Mouse (Mus musculus): Measurements from ENCODE around the gene Osgin1. TPM values are rescaled to one million over a fixed set of nuclear protein-coding genes. Genes with fewer than 3 reads are reported as not detected.

The Osgin1 gene
- 0.47 and 0.66 TPM in 2 replicates for polyA plus RNA-seq (2014; fragmentation: Nextera tagmentation; extraction: Ambion mirVana)

DNA sequence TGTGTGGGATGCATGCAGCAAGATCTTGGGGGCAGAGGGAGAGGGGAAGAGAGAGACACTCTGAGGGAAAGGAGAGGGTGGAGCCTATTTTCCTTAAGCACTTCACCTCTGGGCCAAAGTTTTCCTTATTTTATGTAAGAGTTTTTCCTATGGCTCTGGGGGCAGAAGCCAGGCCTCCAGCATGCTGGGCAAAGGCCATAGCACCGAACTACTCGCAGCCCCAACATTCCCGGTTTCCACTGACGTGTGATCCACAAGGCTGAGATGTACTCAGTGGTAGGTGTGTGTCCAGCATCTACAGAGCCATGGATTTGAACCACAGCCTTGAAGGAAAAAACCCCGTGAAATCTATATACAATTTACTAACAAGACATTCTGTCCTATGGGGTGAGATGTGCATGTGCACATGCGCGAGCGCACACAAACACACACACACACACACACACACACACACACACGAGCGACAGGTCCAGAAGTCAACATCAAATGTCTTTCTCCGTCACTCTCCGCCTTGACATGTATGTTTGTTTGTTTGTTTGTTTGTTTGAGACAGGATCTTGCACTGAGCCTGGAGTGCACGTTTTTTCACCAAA lies at the start of gene Osgin1:
Gene Osgin1 (plus strand): TSS at position 543 of the 593 bp plus-strand sequence.
- H3K27me3 ChIP-seq (ENCODE audit: control insufficient read depth, insufficient read depth, low read length): no peaks in the 10 kb centered on the region
- 87% methylated on average over 13 of the region's 13 CpGs for WGBS
- no peaks in the 10 kb centered on the region for H3K36me3 ChIP-seq (ENCODE audit: control insufficient read depth, insufficient read depth, low read length)
- no peak within 1 kb of the TSS for H3K4me3 ChIP-seq (ENCODE audit: control insufficient read depth in 1 of 2, insufficient read depth in 1 of 2, low read depth in 1 of 2, low read length in 2 of 2)
- H3K4me2 ChIP-seq (ENCODE audit: low read length): no peak within 1 kb of the TSS
- H3K9me3 ChIP-seq (ENCODE audit: control insufficient read depth, low read length): no peaks in the 10 kb centered on the region
- no peak within 1 kb of the TSS for H3K27ac ChIP-seq (replicated peaks in 1 of 2; ENCODE audit: control insufficient read depth in 1 of 2, insufficient read depth in 1 of 2, low read depth in 2 of 2, low read length in 2 of 2)
- H3K9ac ChIP-seq (ENCODE audit: low read length): no peak within 1 kb of the TSS
- no peak for ATAC-seq (ENCODE audit: insufficient number of reproducible peaks, insufficient read depth, low FRiP score, low read depth)
- peaks cover 8 to 10% of the 10 kb centered on the region in 2 experiments for H3K4me1 ChIP-seq (ENCODE audit: control insufficient read depth in 2 of 2, insufficient read depth in 2 of 2, low read length in 2 of 2)

DNA sequence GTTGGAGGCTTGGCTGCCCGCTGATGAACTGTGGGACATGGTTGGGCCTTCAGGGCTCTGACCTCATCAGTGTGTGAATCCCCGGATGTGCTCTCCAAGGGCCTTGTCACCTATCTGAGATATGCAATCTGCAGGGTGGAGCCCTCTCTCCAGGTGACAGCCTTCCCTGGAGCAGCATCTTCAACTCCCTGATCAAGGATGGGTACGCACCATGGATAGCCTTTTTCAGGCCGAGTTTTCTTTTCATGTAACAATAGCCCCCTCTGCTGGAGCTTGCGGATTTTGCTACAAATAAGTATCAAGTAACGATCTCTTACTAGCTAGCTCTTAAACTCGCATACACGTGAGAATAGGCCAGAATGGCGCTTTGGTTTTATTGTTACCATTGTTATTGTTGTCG lies 49.4 kb upstream of the Osgin1 start:
- no peak for ATAC-seq (ENCODE audit: insufficient number of reproducible peaks, insufficient read depth, low FRiP score, low read depth)
- H3K27me3 ChIP-seq (ENCODE audit: control insufficient read depth, insufficient read depth, low read length): no peaks in the 10 kb centered on the region
- H3K4me2 ChIP-seq (ENCODE audit: low read length): no peak overlapping the region
- no peak overlapping the region for H3K9ac ChIP-seq (ENCODE audit: low read length)
- no peaks in the 10 kb centered on the region for H3K9me3 ChIP-seq (ENCODE audit: control insufficient read depth, low read length)
- WGBS: 17% methylated on average over 10 of the region's 10 CpGs
- H3K36me3 ChIP-seq (ENCODE audit: control insufficient read depth, insufficient read depth, low read length): no peaks in the 10 kb centered on the region
- H3K4me3 ChIP-seq (ENCODE audit: control insufficient read depth in 1 of 2, insufficient read depth in 1 of 2, low read depth in 1 of 2, low read length in 2 of 2): no peak overlapping the region
- no peaks in the 10 kb centered on the region for H3K4me1 ChIP-seq (ENCODE audit: control insufficient read depth in 2 of 2, insufficient read depth in 2 of 2, low read length in 2 of 2)
- H3K27ac ChIP-seq (replicated peaks in 1 of 2; ENCODE audit: control insufficient read depth in 1 of 2, insufficient read depth in 1 of 2, low read depth in 2 of 2, low read length in 2 of 2): no peak overlapping the region

GRCm38 (mm10) chr8:119385854-119386253 lies 48.1 kb upstream of the Osgin1 start:
- Histone ChIP-seq H3K4me1 (ENCODE audit: control insufficient read depth in 2 of 2, insufficient read depth in 2 of 2, low read length in 2 of 2) (no peaks in the 10 kb centered on the region), H3K9me3 (ENCODE audit: control insufficient read depth, low read length) (no peaks in the 10 kb centered on the region), H3K4me2 (ENCODE audit: low read length) (no peak overlapping the region), H3K4me3 (ENCODE audit: control insufficient read depth in 1 of 2, insufficient read depth in 1 of 2, low read depth in 1 of 2, low read length in 2 of 2) (no peak overlapping the region), H3K36me3 (ENCODE audit: control insufficient read depth, insufficient read depth, low read length) (no peaks in the 10 kb centered on the region), H3K27me3 (ENCODE audit: control insufficient read depth, insufficient read depth, low read length) (no peaks in the 10 kb centered on the region), H3K27ac (replicated peaks in 1 of 2; ENCODE audit: control insufficient read depth in 1 of 2, insufficient read depth in 1 of 2, low read depth in 2 of 2, low read length in 2 of 2) (no peak overlapping the region), H3K9ac (ENCODE audit: low read length) (no peak overlapping the region)
- ATAC-seq (ENCODE audit: insufficient number of reproducible peaks, insufficient read depth, low FRiP score, low read depth): no peak
- WGBS: 54% methylated on average over 6 of the region's 6 CpGs

GRCm38 (mm10) chr8:119386988-119387387 lies 46.9 kb upstream of the Osgin1 start:
- Histone ChIP-seq H3K27ac (replicated peaks in 1 of 2; ENCODE audit: control insufficient read depth in 1 of 2, insufficient read depth in 1 of 2, low read depth in 2 of 2, low read length in 2 of 2) (no peak overlapping the region), H3K9ac (ENCODE audit: low read length) (no peak overlapping the region), H3K27me3 (ENCODE audit: control insufficient read depth, insufficient read depth, low read length) (no peaks in the 10 kb centered on the region), H3K36me3 (ENCODE audit: control insufficient read depth, insufficient read depth, low read length) (no peaks in the 10 kb centered on the region), H3K4me1 (ENCODE audit: control insufficient read depth in 2 of 2, insufficient read depth in 2 of 2, low read length in 2 of 2) (no peaks in the 10 kb centered on the region), H3K4me3 (ENCODE audit: control insufficient read depth in 1 of 2, insufficient read depth in 1 of 2, low read depth in 1 of 2, low read length in 2 of 2) (no peak overlapping the region), H3K4me2 (ENCODE audit: low read length) (no peak overlapping the region), H3K9me3 (ENCODE audit: control insufficient read depth, low read length) (no peaks in the 10 kb centered on the region)
- no peak for ATAC-seq (ENCODE audit: insufficient number of reproducible peaks, insufficient read depth, low FRiP score, low read depth)
- WGBS: 65% methylated on average over 6 of the region's 6 CpGs

DNA sequence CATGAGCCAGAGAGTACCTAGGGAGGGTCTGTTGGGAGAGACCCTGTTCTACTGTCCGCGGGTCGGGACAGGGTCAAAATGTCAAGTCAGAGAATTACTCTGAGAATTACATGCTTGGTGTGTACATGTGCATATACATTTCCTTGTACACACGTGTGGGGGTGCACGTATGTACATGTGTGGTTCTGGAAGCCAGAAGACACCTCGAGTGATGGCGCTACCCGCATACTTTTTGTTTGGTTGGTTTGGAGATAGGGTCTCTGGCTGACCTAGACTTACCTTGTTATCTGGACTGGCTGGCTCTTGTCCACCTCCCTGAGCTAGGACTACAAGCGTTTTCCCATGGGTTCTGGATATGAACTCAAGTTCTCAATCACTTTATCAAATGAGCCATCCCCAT lies 39.8 kb upstream of the Osgin1 start:
- peak overlapping the region; percentile 99 for H3K4me2 ChIP-seq (ENCODE audit: low read length)
- H3K4me3 ChIP-seq (ENCODE audit: control insufficient read depth in 1 of 2, insufficient read depth in 1 of 2, low read depth in 1 of 2, low read length in 2 of 2): peak overlapping the region; percentile 84 to 97
- H3K36me3 ChIP-seq (ENCODE audit: control insufficient read depth, insufficient read depth, low read length): no peaks in the 10 kb centered on the region
- peak overlapping the region; percentile 8 to 89; a peak in 2 of 4 replicates for H3K27ac ChIP-seq (replicated peaks in 1 of 2; ENCODE audit: control insufficient read depth in 1 of 2, insufficient read depth in 1 of 2, low read depth in 2 of 2, low read length in 2 of 2)
- WGBS: 57% methylated on average over 9 of the region's 9 CpGs
- no peak for ATAC-seq (ENCODE audit: insufficient number of reproducible peaks, insufficient read depth, low FRiP score, low read depth)
- peaks cover 9 to 19% of the 10 kb centered on the region in 2 experiments for H3K4me1 ChIP-seq (ENCODE audit: control insufficient read depth in 2 of 2, insufficient read depth in 2 of 2, low read length in 2 of 2)
- no peaks in the 10 kb centered on the region for H3K27me3 ChIP-seq (ENCODE audit: control insufficient read depth, insufficient read depth, low read length)
- no peaks in the 10 kb centered on the region for H3K9me3 ChIP-seq (ENCODE audit: control insufficient read depth, low read length)
- peak overlapping the region; percentile 91 for H3K9ac ChIP-seq (ENCODE audit: low read length)

- peak within 1 kb of the TSS; percentile 99 for H3K4me2 ChIP-seq (ENCODE audit: low read length)
- H3K9me3 ChIP-seq (ENCODE audit: control insufficient read depth, low read length): no peaks in the 10 kb centered on the region
- ATAC-seq (ENCODE audit: insufficient number of reproducible peaks, insufficient read depth, low FRiP score, low read depth): peak; percentile 90
- H3K9ac ChIP-seq (ENCODE audit: low read length): peak within 1 kb of the TSS; percentile 91
- WGBS: 2% methylated on average over 43 of the region's 44 CpGs
- H3K4me1 ChIP-seq (ENCODE audit: control insufficient read depth in 2 of 2, insufficient read depth in 2 of 2, low read length in 2 of 2): peaks cover 13 to 24% of the 10 kb centered on the region in 2 experiments
- no peaks in the 10 kb centered on the region; the same call in 1 of the 2 replicates for H3K36me3 ChIP-seq (ENCODE audit: control insufficient read depth, insufficient read depth, low read length)
- peak within 1 kb of the TSS; percentile 83 to 89 for H3K27ac ChIP-seq (replicated peaks in 1 of 2; ENCODE audit: control insufficient read depth in 1 of 2, insufficient read depth in 1 of 2, low read depth in 2 of 2, low read length in 2 of 2)
- H3K27me3 ChIP-seq (ENCODE audit: control insufficient read depth, insufficient read depth, low read length): no peaks in the 10 kb centered on the region
- peak within 1 kb of the TSS; percentile 84 to 97 for H3K4me3 ChIP-seq (ENCODE audit: control insufficient read depth in 1 of 2, insufficient read depth in 1 of 2, low read depth in 1 of 2, low read length in 2 of 2)
These were observed 39.3 kb upstream of the Osgin1 start, which contains the start of gene Mlycd for GRCm38 (mm10) chr8:119394524-119395026. Gene Mlycd, plus strand, starts transcription at chr8:119394878.

DNA sequence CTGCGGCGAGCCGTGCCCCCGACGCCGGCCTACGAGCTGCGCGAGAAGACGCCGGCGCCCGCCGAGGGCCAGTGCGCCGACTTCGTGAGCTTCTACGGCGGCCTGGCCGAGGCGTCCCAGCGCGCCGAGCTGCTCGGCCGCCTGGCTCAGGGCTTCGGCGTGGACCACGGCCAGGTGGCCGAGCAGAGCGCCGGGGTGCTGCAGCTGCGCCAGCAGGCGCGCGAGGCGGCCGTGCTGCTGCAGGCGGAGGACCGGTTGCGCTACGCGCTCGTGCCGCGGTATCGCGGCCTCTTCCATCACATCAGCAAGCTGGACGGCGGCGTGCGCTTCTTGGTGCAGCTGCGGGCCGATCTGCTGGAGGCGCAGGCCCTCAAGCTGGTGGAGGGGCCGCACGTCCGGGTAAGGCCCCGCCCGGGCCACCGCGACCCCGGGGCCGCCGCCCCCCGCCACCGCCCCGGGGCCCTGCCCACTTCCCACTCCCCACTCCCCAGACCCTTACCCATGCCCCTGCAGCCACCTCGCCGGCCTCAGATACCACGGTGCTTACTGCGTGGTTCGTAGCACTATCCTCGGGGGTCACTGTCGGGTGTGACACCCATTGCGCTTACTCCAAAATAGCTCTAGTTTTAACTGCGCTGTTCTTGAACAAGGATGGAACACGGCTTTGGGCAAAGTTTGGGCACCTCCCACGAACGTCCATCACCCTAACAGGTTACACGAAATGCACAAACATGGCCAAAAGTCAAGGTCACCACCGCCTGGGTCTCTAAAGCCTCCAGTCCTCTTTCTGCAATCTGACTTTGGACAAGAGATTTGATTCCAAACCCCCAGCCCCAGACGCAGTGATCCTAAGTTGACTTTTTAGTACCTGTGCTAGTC lies 38.6 kb upstream of the Osgin1 start:
- 4% methylated on average over 82 of the region's 83 CpGs for WGBS

More for the DNA sequence above, 38.6 kb upstream of the Osgin1 start:
- peaks cover 15 to 26% of the 10 kb centered on the region in 2 experiments for H3K4me1 ChIP-seq (ENCODE audit: control insufficient read depth in 2 of 2, insufficient read depth in 2 of 2, low read length in 2 of 2)
- peak overlapping the region; percentile 83 to 89 for H3K27ac ChIP-seq (replicated peaks in 1 of 2; ENCODE audit: control insufficient read depth in 1 of 2, insufficient read depth in 1 of 2, low read depth in 2 of 2, low read length in 2 of 2)
- H3K36me3 ChIP-seq (ENCODE audit: control insufficient read depth, insufficient read depth, low read length): no peaks in the 10 kb centered on the region; the same call in 1 of the 2 replicates
- peak overlapping the region; percentile 91 for H3K9ac ChIP-seq (ENCODE audit: low read length)
- H3K27me3 ChIP-seq (ENCODE audit: control insufficient read depth, insufficient read depth, low read length): no peaks in the 10 kb centered on the region
- peak overlapping the region; percentile 99 for H3K4me2 ChIP-seq (ENCODE audit: low read length)
- peak; percentile 23 for ATAC-seq (ENCODE audit: insufficient number of reproducible peaks, insufficient read depth, low FRiP score, low read depth)
- H3K9me3 ChIP-seq (ENCODE audit: control insufficient read depth, low read length): no peaks in the 10 kb centered on the region
- peak overlapping the region; percentile 84 to 97 for H3K4me3 ChIP-seq (ENCODE audit: control insufficient read depth in 1 of 2, insufficient read depth in 1 of 2, low read depth in 1 of 2, low read length in 2 of 2)
